In the genomic region with DNA sequence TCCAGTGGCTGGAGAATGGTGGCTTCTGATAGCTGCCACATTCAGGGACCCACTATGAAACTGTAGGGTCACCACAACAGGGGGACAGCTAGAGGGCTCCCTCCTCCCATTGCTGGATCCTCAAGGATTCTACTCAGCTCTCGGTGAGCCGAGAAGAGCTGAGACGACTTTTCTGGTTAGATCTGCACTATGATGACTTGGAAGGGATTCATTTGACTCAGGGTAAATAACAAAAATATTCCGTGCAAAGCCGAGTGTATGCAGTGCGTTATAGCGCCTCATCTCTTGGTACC, we compare ENCODE assay signal across 13 mouse cellular contexts.
DNase-seq lines count a peak whose midpoint lies in the region; ATAC-seq and TF ChIP-seq lines count a peak whose summit lies in the region.
"Had no signal": no experiment of that assay in that cellular context is flagged by ENCODE, and none has a peak within 500 bp of the region (broad histone marks: within the 10 kb centered on the region; RNA-seq: fewer than 3 reads in every experiment).

No protein-coding gene starts in this region.

- peak; percentile 20 to 21 for DNase-seq in cerebellum, postnatal 14 days
- DNase-seq in cerebellum, postnatal 4 days (ENCODE audit: low spot score in 2 of 2) = no peak
- peak; percentile 27 for DNase-seq in kidney, postnatal 0 days (ENCODE audit: low spot score)
- DNase-seq in kidney, postnatal 25 days = no peak
- DNase-seq in midbrain, embryonic 11.5 days (ENCODE audit: low spot score, missing footprints) = no peak
- no peak for DNase-seq in cerebellum, adult 9-10 months

- ATAC-seq in kidney, postnatal 0 days (replicated peaks; ENCODE audit: low FRiP score, low read depth) = no peak
- no peak for ATAC-seq in midbrain, embryonic 12.5 days (ENCODE audit: low FRiP score, low read depth)
- no peak for ATAC-seq in midbrain, embryonic 11.5 days (ENCODE audit: low FRiP score)
- peak; percentile 42; the same call in 1 of the 2 replicates for ATAC-seq in neural tube, embryonic 14.5 days (ENCODE audit: low read depth)
- ATAC-seq: activated CD4-positive, CD25-positive, alpha-beta regulatory T cell, adult 4 months had no signal

- no peaks in the 10 kb centered on the region for H3K36me3 ChIP-seq in kidney, postnatal 0 days (ENCODE audit: insufficient read depth, low read length)
- no peaks in the 10 kb centered on the region for H3K36me3 ChIP-seq in midbrain, embryonic 12.5 days
- H3K36me3 ChIP-seq in midbrain, embryonic 11.5 days (ENCODE audit: control insufficient read depth, insufficient read depth, low read length) = no peaks in the 10 kb centered on the region
- H3K36me3 ChIP-seq in neural tube, embryonic 14.5 days (ENCODE audit: control insufficient read depth, insufficient read depth, low read length) = no peaks in the 10 kb centered on the region
- H3K36me3 ChIP-seq: heart, embryonic 13.5 days; kidney, embryonic 15.5 days; neural tube, embryonic 12.5 days had no signal

- no peaks in the 10 kb centered on the region for H3K4me1 ChIP-seq in kidney, postnatal 0 days (replicated peaks; ENCODE audit: insufficient read depth, low read length)
- peaks cover 21% of the 10 kb centered on the region for H3K4me1 ChIP-seq in midbrain, embryonic 12.5 days
- no peaks in the 10 kb centered on the region for H3K4me1 ChIP-seq in midbrain, embryonic 11.5 days (ENCODE audit: control insufficient read depth, insufficient read depth, low read length)
- H3K4me1 ChIP-seq in neural tube, embryonic 14.5 days (ENCODE audit: control insufficient read depth, insufficient read depth, low read length) = 0 out of 2 replicates have a peak, but pooled peaks cover 7% of the 10 kb centered on the region
- H3K4me1 ChIP-seq: heart, embryonic 13.5 days; kidney, embryonic 15.5 days had no signal

- no peaks in the 10 kb centered on the region for H3K9me3 ChIP-seq in kidney, postnatal 0 days (replicated peaks; ENCODE audit: low read length)
- H3K9me3 ChIP-seq in midbrain, embryonic 12.5 days = no peaks in the 10 kb centered on the region
- H3K9me3 ChIP-seq in midbrain, embryonic 11.5 days (ENCODE audit: control insufficient read depth, low read length) = no peaks in the 10 kb centered on the region
- no peaks in the 10 kb centered on the region for H3K9me3 ChIP-seq in neural tube, embryonic 14.5 days (ENCODE audit: control insufficient read depth, low read length)
- H3K9me3 ChIP-seq: heart, embryonic 13.5 days; kidney, embryonic 15.5 days; neural tube, embryonic 12.5 days had no signal

- peak; percentile 51 for TF ChIP-seq CTCF in kidney, postnatal 0 days (IDR thresholded peaks at IDR 0.05; ENCODE audit: low read depth)

- no peak overlapping the region for H3K4me2 ChIP-seq in kidney, postnatal 0 days (ENCODE audit: low read length)
- no peak overlapping the region for H3K4me2 ChIP-seq in midbrain, embryonic 12.5 days (replicated peaks)
- H3K4me2 ChIP-seq in midbrain, embryonic 11.5 days = no peak overlapping the region
- no peak overlapping the region for H3K4me2 ChIP-seq in neural tube, embryonic 14.5 days (ENCODE audit: low read depth, low read length)
- H3K4me2 ChIP-seq: heart, embryonic 13.5 days; kidney, embryonic 15.5 days; neural tube, embryonic 12.5 days had no signal

- 72% methylated on average over 7 of the region's 7 CpGs for WGBS in kidney, postnatal 0 days
- WGBS in midbrain, embryonic 12.5 days = 82% methylated on average over 7 of the region's 7 CpGs
- WGBS in midbrain, embryonic 11.5 days = 82% methylated on average over 7 of the region's 7 CpGs
- WGBS in neural tube, embryonic 14.5 days = 72% methylated on average over 7 of the region's 7 CpGs

- no peak overlapping the region for H3K27ac ChIP-seq in kidney, postnatal 0 days
- H3K27ac ChIP-seq in midbrain, embryonic 12.5 days (replicated peaks) = peak overlapping the region; percentile 56; the same call in 1 of the 2 replicates
- H3K27ac ChIP-seq in midbrain, embryonic 11.5 days (ENCODE audit: low read depth, low read length) = no peak overlapping the region
- no peak overlapping the region for H3K27ac ChIP-seq in neural tube, embryonic 14.5 days (ENCODE audit: low read depth, low read length)
- H3K27ac ChIP-seq: heart, embryonic 13.5 days; kidney, embryonic 15.5 days; macrophage; neural tube, embryonic 12.5 days had no signal

- no peaks in the 10 kb centered on the region for H3K27me3 ChIP-seq in kidney, postnatal 0 days (ENCODE audit: insufficient read depth, low read length)
- no peaks in the 10 kb centered on the region for H3K27me3 ChIP-seq in midbrain, embryonic 12.5 days
- H3K27me3 ChIP-seq in midbrain, embryonic 11.5 days (ENCODE audit: control insufficient read depth, insufficient read depth, low read length) = no peaks in the 10 kb centered on the region
- no peaks in the 10 kb centered on the region for H3K27me3 ChIP-seq in neural tube, embryonic 14.5 days (ENCODE audit: control insufficient read depth, insufficient read depth, low read length)
- H3K27me3 ChIP-seq: heart, embryonic 13.5 days; kidney, embryonic 15.5 days; neural tube, embryonic 12.5 days had no signal

- H3K9ac ChIP-seq in kidney, postnatal 0 days (ENCODE audit: low read depth, low read length) = no peak overlapping the region
- H3K9ac ChIP-seq in midbrain, embryonic 12.5 days (replicated peaks) = no peak overlapping the region
- no peak overlapping the region for H3K9ac ChIP-seq in midbrain, embryonic 11.5 days (ENCODE audit: low read length)
- no peak overlapping the region for H3K9ac ChIP-seq in neural tube, embryonic 14.5 days (replicated peaks; ENCODE audit: low read depth, low read length)
- H3K9ac ChIP-seq: heart, embryonic 13.5 days; kidney, embryonic 15.5 days; neural tube, embryonic 12.5 days had no signal

- H3K4me3 ChIP-seq in kidney, postnatal 0 days (replicated peaks; ENCODE audit: low read depth, low read length) = no peak overlapping the region
- H3K4me3 ChIP-seq in midbrain, embryonic 12.5 days = no peak overlapping the region
- no peak overlapping the region for H3K4me3 ChIP-seq in midbrain, embryonic 11.5 days (ENCODE audit: low read depth, low read length)
- H3K4me3 ChIP-seq in neural tube, embryonic 14.5 days (ENCODE audit: low read depth, low read length) = no peak overlapping the region
- H3K4me3 ChIP-seq: heart, embryonic 13.5 days; kidney, embryonic 15.5 days; neural tube, embryonic 12.5 days had no signal

Comparison
In these comparisons a context has a peak if more than half of its experiments do, and no peak if none do; other contexts are left out.
1. DNase-seq: peak in cerebellum, postnatal 14 days (2 of 2) and kidney, postnatal 0 days (single experiment); none in cerebellum, postnatal 4 days (0 of 2), kidney, postnatal 25 days (0 of 2), midbrain, embryonic 11.5 days (single experiment) and cerebellum, adult 9-10 months (single experiment).